Mouse (Mus musculus) kidney, postnatal 10 days (tissue): ENCODE measurements around the gene Slc25a25.

Experiments used
- DNase-seq: peaks from one replicate; pipeline ENCODE4 v3.0.0; 2021; ENCODE audit warnings: mixed read lengths

Gene Slc25a25

DNA sequence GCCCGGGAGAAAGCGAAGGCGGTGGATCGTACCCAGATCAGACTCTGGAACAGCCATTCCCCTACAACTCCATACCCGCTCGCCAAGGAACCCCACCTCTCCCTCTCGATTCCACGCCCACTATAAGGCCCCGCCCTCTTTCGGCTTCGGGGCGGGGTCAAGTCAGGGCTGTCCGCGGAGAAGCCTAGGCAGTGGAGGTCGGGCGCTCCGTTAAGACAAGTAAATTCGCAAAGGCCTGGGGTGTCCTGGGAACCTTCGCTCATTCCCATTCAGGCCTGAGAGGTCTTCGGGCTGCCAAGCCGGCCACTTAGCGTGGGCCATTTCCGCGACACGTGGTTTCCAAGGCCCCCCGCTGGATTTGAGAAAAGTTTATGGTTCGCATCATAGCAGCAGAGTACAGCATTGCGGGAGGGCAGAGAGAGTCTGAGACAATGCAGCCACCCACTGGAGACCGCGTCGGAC, 55.7 kb downstream of the Slc25a25 start, which contains the start of gene Ptges2:
Gene Ptges2 (plus strand): TSS at position 413 of the 462 bp plus-strand sequence.
- peak; percentile 94 for DNase-seq

DNA sequence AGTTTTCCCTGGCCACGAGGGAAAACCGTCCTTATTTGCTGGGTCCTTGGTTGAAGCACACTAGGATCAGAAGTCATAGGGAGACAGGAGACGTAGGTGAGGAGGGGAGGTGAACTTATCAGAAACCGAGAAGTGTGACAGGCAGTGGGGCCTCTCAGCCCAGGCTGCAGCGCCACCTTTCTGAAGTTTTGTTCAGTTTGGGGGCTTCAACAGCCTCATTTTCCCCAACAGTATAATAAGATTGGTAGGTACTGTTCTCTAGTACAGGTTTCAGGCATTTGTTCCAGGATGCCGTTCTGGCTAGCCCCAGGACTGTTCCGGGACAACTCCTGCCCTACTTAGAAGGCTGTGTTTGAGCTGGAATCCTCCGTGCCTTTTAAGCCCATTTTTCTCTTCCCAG, 56.3 kb downstream of the Slc25a25 start:
- peak; percentile 72 for DNase-seq

DNA sequence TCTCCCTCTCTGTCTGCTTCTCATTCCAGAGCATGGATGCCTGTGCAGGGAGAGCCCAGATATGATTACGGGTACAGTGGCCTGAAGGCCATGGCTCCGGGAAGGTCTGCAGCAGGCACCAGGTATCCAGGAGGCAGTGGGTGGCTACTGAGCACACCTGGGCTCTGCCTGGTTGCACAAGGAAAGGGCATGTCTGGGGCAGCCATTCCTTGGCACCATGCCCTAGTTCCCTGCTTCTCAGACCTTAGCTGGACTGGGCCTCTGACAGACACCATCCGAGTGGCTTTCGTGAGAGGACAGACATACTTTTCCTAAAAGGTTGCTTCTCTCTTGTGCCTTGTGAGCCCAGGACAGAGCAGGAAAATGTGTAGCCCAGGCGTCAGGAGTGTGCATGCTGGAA, 59.2 kb downstream of the Slc25a25 start:
- peak; percentile 84 for DNase-seq

DNA sequence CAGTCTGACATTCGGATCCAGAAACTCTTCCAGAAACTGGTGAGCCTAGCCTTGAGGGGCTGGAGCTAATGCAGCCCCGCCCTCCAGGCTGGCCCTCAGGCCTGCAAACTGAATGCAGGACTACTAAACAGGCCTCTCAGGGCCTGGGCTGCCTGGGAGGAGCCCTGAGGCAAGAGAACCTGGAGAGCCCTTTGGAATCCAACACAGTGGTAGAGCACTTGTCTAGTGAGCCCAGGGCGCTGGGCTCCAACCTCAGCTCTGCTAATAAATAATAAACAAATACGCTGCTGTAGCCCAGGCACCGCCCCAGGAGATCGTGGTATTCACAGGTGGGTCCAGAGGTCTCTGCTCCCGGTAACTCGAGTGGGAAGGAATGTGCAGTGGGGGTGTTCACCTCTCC, 60.4 kb downstream of the Slc25a25 start:
- peak; percentile 59 for DNase-seq

DNA sequence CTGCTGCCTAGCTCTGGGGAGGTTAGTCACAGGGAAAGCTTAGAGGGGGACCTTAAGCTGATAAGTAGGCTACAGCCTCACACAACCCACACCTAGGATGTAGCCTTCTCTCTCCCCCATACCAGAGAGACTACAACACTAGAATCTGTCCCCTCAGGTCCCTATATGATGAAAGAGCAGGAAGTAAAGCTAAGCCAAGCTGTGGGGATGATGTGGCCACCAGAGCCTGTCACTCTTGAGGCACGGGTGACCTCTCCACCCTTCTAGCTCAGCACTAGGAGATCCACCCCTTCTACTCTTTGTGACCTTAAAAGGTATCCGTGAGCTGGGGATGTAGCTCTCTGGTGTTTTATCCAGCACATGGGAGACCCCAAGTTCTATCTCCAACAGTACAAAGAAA, 62.1 kb downstream of the Slc25a25 start:
- DNase-seq, result no peak

DNA sequence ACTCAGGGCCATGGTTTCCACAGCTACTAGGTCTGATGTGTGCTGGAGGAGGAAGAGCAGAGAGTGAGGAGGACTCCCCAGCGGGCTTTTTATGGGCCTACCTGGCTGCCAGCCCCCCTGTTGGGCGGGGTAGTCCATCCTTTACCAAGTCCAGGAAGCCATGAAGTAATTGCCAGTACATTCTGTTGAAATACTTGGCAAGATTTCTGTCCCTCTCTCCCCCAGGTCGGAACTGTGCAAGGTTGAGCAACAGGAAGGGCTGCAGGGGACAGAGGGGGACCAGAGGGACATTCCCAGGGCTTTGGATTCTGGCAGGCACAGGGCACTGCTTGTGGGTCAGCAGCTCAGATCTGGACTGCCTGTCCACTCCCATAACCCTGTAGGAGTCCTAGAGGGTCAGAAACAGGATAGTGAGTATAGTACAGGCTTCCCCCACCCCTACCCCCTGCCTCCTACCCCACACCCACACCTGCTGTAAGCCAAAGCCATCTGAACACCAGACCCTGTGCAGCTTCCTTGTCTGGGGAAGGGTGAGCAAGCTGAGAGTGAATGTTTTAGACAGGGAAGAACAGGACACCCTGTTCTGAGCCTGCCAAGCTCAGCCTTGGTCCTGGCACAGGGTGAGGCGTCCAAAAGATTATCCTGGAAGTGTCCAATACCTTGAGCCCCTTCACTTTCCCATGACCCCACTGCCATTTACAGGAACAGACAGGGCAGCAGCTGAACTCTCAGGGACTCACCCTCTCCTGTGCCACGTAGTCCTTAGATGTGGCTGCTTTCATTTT, 63.3 kb downstream of the Slc25a25 start, which contains the start of gene Lcn2:
Gene Lcn2 (minus strand): TSS at position 547 of the 785 bp plus-strand sequence.
- no peak for DNase-seq

DNA sequence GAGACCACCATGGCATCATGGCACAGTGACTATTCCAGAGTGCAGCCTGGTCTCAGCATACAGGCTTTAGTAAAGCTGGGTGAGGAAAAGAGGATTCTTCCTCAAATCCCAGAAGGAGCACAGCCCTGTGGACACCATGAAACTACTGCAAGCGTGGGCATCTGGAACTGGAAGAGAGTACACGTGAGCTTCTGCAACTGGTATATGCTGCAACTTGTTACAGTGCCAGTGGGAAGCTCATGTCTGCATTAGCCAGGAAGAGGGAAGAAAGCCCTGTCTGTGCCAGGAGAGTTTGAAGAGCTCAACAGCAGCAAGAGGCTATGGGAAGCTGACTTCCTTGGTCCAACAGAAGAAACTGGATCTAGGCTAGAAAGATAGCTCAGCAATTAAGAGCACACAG, 68.6 kb downstream of the Slc25a25 start:
- DNase-seq, result no peak

DNA sequence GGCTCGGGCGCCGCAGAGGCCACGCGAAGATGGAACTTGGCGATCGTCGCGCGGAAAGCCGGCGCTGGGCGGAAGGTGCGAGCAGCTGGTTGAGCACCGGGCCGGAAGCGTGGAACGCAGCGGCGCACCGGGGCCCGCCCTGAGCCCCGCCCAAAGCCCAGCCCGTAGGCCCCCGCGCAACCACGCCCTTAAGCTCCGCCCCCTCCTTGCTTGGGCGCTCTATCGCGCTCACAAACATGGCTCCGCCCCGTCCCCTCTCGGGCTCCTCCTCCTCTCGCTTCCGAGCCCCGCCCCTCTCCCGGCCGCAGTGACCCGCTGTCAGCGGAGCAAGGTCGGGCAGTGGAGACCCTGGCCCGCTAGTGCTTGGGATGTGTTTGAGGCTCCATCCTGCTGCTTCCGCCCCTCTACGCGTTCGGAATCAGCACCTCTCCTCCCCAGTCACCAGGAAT, 69.4 kb downstream of the Slc25a25 start, which contains the start of gene 1110008P14Rik:
Gene 1110008P14Rik (minus strand): TSS at position 164 of the 449 bp plus-strand sequence.
- DNase-seq, result peak; percentile 97

DNA sequence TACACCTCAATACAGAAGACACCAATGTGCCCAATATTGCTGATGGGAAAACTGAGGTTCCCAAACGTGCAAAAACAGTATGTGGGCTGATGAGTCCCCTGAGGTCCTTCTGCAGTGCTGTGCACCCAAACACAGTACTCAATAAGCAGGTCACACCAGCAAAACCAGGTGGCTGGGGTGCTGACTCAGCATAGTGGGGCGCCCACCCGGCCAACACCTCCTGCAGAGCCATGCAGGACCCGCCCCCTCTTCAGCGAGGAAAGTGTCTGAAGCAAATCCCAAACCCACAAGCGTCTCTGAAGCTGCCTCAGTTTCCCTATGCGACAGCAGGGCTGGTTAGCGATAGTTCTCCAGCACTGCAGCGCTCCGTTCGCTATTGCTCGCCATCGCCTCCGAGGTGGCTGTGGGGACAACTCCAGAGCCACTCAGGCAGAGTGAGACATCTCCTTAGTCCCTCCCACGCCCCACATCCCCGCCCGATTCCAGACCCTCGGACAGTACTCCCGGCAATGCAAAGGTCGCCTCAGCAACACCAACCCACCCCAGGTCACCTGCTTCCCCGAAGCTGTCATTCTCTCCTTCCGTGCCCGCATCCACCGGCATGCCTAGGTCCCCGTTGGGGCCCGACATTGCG, 70.0 kb downstream of the Slc25a25 start:
- no peak for DNase-seq

DNA sequence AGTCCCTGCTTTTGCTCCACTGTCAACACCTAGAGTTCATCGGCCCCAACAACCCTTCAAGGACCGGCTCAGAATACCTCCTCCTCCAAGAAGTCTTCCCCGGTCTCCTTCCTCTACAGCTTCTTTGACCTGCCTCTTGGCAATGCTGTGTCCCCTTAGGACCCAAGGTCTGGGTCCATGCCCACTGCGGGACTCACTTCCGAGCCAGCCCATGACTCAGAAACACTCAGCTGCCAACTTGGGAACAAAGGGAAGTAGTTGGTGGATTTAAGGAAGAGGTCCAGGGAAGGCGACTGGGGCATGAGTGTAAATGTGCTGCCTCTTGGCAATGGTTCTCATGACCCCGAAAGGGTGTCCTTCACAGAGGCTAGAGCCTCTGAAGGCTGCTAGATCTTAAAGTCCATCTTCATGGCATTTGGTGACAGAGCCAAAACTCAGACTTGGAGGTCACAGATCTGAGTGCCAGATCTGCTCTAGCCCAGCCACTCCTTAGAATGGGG, 71.2 kb downstream of the Slc25a25 start:
- no peak for DNase-seq

DNA sequence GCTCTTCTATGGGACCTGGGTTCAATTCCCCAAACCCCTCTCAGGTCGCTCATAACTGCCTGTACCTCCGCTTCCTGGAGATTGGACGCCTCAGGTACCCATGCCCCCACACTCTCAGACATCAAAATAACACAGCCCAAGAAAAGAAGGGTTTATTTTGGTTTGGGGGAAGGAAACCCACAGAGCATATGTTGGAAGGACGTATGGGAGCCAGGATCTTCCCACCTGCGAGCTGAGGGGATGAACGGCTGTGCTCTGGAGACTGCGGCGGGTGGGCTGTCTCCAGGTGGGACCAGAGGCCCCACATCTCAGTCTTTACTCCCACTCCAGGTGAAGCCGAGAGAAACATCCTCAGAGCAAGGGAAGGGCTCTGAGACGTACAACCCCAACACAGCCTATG, 74.3 kb downstream of the Slc25a25 start:
- DNase-seq, result no peak

DNA sequence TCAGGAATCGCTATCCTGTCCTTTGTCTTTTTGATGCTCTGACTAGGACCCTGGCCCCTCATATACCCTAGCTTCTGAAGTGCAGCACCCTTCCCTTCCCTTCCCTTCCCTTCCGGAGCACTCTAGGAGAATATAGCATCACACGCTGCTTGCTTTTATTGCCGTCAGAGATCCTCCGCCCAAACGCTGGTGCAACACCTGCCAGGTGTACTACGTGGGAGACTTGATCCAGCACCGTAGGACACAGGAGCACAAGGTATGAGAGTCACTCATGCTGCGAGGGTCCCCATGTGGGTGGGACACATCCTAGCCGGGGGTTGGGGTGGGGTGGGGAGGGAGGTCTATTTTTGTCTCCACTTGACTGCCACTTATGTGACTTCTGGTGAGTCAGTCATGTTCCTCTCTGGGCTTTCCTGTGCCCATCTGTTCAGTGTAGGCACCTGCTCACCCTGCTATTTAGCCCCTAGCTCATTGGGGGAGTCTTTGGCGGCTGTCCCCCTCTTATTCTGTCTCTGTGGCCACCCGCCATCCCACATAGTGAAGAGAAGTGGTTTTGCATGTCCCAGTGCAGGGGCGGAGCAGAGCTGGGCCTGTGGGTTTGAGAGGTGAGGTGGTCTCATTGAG, 75.8 kb downstream of the Slc25a25 start:
- DNase-seq, result no peak

DNA sequence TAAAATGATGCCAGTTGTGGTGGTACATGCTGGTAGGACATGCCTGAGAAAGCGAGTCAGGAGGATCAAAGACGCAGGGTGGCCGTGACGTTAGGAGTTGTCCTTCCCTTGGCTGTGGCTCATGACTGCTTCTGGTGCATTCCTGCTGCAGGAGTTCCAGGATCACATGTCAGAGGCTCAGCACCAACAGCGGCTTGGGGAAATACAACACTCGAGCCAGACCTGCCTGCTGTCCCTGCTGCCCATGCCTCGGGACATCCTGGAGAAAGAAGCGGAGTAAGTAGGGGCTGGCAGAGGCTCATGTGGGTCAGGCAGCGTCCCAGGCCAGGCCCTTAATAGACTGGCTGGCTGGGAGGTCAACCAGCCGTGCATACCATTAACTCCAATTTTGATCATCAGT, 77.1 kb downstream of the Slc25a25 start:
- no peak for DNase-seq

DNA sequence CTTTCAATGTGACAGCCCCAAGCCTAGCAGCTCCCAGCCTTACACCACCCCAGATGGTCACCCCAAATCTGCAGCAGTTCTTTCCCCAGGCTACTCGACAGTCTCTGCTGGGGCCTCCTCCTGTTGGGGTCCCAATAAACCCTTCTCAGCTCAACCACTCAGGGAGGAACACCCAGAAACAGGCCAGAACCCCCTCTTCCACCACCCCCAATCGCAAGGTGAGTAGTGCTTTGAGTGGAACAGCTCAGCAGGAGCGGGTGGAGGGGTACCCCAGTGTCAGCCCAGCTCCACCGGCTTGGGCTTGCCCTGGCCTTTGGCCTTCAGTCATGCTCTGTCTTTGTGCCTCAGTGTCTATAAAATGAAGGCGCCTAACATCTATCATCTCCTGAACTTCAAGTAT, 83.9 kb downstream of the Slc25a25 start:
- no peak for DNase-seq
